Mouse (Mus musculus): ENCODE measurements around the gene Olfr55.
"Not testable (repeated sequence)": the region's sequence is repeated elsewhere in the genome, so short reads cannot be mapped to it uniquely, and the experiment has no call there.

Gene Olfr55

GRCm38 (mm10) chr17:33168147-33168546 lies at the start of gene Olfr55:
Olfr55 (plus strand) TSS chr17:33168447.
- not testable (repeated sequence) for DNase-seq (ENCODE audit: inconsistent age in 2 of 2, low spot score in 1 of 2)

DNA sequence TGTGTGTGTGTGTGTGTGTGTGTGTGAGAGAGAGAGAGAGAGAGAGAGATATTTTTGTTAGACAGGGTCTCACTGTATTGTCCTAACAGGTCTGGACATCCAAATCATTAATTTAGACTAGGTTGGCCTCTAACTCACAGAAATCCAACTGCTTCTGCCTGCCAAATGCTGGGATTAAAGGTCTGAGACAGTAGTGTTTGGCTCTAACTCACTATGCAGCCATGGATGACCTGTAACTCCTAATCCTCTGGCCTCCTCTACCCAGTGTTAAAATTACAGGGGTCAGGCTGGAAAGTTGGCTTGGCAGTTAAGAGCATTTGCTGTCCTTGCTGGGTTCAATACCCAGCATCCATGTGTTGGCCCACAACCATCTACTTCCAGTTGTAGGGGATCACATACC lies 43.7 kb upstream of the Olfr55 start:
- DNase-seq (ENCODE audit: inconsistent age in 2 of 2, low spot score in 1 of 2), result no peak

DNA sequence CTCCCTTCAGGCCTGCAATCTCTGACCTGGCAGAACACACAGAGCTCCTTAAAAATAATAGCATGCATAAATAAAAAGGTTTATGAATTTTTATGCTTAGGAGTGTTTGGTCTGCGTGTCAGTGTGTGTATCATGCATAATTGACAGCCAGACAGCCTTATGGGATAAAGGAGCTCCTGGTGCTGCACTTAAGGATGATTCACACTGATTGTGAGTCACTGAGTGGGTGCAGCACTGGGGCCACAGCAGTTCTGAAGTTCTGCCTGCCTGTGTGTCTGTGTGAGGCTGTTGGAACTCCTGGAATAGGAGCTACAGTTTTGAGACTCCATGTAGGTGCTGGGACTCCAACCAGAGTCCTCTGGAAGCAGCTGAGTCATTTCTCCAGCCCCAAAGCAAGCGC lies 42.0 kb upstream of the Olfr55 start:
- DNase-seq (ENCODE audit: inconsistent age in 2 of 2, low spot score in 1 of 2), result peak; percentile 32 to 35

DNA sequence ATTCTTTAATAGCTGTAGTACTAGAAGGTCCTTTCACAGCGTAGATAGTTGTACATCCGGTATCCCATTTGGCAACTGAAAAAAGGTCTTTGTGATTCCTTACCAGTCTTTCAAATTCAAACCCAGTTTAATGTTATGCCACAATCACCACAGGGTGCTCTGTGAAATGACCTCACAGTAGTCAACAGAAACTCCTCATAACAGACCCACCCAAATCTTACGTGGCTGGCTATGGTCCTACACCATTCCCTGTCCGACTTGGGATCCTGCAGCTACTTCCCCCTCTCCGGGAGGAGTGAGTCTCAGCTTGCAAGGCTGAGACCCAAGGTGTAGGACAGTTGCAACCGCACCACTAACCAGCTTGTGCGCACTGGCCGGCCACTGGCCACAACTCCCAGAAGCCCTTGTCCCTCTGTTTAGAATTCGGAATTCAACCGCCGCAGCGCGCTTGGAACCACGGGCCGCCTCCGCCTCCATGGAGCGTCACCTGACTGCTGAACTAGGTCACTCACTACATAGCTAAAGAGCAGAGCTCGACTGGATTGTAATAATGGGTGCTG lies 28.9 kb upstream of the Olfr55 start, which contains the start of gene Morc2b:
Morc2b (minus strand) TSS at position 423 of the 560 bp plus-strand sequence.
- no peak for DNase-seq (ENCODE audit: inconsistent age in 2 of 2, low spot score in 1 of 2)

GRCm38 (mm10) chr17:33191002-33191401 lies 22.8 kb downstream of the Olfr55 start, which contains the start of gene Olfr239:
Olfr239 (plus strand) TSS chr17:33191302.
- DNase-seq (ENCODE audit: inconsistent age in 2 of 2, low spot score in 1 of 2), result not testable (repeated sequence)

DNA sequence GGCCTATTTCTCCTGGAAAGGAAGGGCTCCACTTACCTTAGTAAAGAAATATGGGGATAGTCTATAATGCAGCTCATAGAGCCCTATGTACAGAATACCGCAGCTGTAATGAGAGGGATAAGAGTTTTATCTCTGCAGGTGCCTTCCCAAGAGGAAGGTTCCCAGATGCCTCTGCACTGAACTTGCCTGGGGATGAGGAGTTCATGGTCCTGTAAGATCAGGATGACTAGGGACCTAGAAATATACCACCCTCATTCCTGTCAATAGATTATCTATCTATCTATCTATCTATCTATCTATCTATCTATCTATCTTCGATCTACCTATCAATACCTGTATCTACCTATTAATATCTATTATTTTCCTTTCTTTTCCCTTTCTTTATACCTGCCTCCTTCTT lies 53.3 kb downstream of the Olfr55 start, which contains the start of gene Olfr1564:
Olfr1564 (minus strand) TSS at position 101 of the 400 bp plus-strand sequence.
- DNase-seq (ENCODE audit: inconsistent age in 2 of 2, low spot score in 1 of 2), result no peak
